Mouse (Mus musculus): ENCODE data around the gene Rbfox1.
A peak's percentile ranks its signal among the peaks of the same experiment; 100 is the strongest.

The Rbfox1 gene

GRCm38 (mm10) chr16:7226000-7226399, 1340.8 kb downstream of the Rbfox1 start:
- no peak for ATAC-seq (ENCODE audit: low TSS enrichment)

GRCm38 (mm10) chr16:7228246-7228645, 1343.1 kb downstream of the Rbfox1 start:
- no peak for ATAC-seq (ENCODE audit: low TSS enrichment)

GRCm38 (mm10) chr16:7229232-7229631, 1344.1 kb downstream of the Rbfox1 start:
- ATAC-seq (ENCODE audit: low TSS enrichment), result peak; percentile 66

GRCm38 (mm10) chr16:7241627-7242026, 1356.5 kb downstream of the Rbfox1 start:
- peak; percentile 20; the same call in 1 of the 2 replicates for ATAC-seq (ENCODE audit: low TSS enrichment)

- no peak for ATAC-seq (ENCODE audit: low TSS enrichment)
Observed at GRCm38 (mm10) chr16:7242501-7242900, 1357.3 kb downstream of the Rbfox1 start.

GRCm38 (mm10) chr16:7244382-7244781, 1359.2 kb downstream of the Rbfox1 start:
- ATAC-seq (ENCODE audit: low TSS enrichment), result peak; percentile 41; the same call in 1 of the 2 replicates

- ATAC-seq (ENCODE audit: low TSS enrichment), result no peak
Observed at GRCm38 (mm10) chr16:7251696-7252095, 1366.5 kb downstream of the Rbfox1 start.

GRCm38 (mm10) chr16:7257366-7257765, 1372.2 kb downstream of the Rbfox1 start:
- ATAC-seq (ENCODE audit: low TSS enrichment), result peak; percentile 48

GRCm38 (mm10) chr16:7263261-7263660, 1378.1 kb downstream of the Rbfox1 start:
- ATAC-seq (ENCODE audit: low TSS enrichment), result peak; percentile 68

- peak; percentile 18; the same call in 1 of the 2 replicates for ATAC-seq (ENCODE audit: low TSS enrichment)
Observed at GRCm38 (mm10) chr16:7265715-7266114, 1380.6 kb downstream of the Rbfox1 start.

GRCm38 (mm10) chr16:7275501-7275900, 1390.3 kb downstream of the Rbfox1 start:
- peak; percentile 48 for ATAC-seq (ENCODE audit: low TSS enrichment)

- no peak for ATAC-seq (ENCODE audit: low TSS enrichment)
Observed at GRCm38 (mm10) chr16:7275901-7276300, 1390.7 kb downstream of the Rbfox1 start.

- peak; percentile 56 for ATAC-seq (ENCODE audit: low TSS enrichment)
Observed at GRCm38 (mm10) chr16:7279544-7279943, 1394.4 kb downstream of the Rbfox1 start.

GRCm38 (mm10) chr16:7282257-7282656, 1397.1 kb downstream of the Rbfox1 start:
- ATAC-seq (ENCODE audit: low TSS enrichment), result peak; percentile 39

- no peak for ATAC-seq (ENCODE audit: low TSS enrichment)
Observed at GRCm38 (mm10) chr16:7292985-7293805, 1408.0 kb downstream of the Rbfox1 start.

GRCm38 (mm10) chr16:7302416-7302815, 1417.3 kb downstream of the Rbfox1 start:
- ATAC-seq (ENCODE audit: low TSS enrichment), result no peak

GRCm38 (mm10) chr16:7329196-7329595, 1444.0 kb downstream of the Rbfox1 start:
- peak; percentile 31; the same call in 1 of the 2 replicates for ATAC-seq (ENCODE audit: low TSS enrichment)

GRCm38 (mm10) chr16:7341186-7341585, 1456.0 kb downstream of the Rbfox1 start:
- no peak for ATAC-seq (ENCODE audit: low TSS enrichment)

GRCm38 (mm10) chr16:7345298-7345697, 1460.1 kb downstream of the Rbfox1 start:
- no peak for ATAC-seq (ENCODE audit: low TSS enrichment)

- no peak for ATAC-seq (ENCODE audit: low TSS enrichment)
Observed at GRCm38 (mm10) chr16:7346001-7346625, 1461.0 kb downstream of the Rbfox1 start.

GRCm38 (mm10) chr16:7347522-7348165, 1462.5 kb downstream of the Rbfox1 start:
- ATAC-seq (ENCODE audit: low TSS enrichment), result no peak

GRCm38 (mm10) chr16:7352808-7353207, 1467.7 kb downstream of the Rbfox1 start:
- ATAC-seq (ENCODE audit: low TSS enrichment), result no peak
